Mouse (Mus musculus): Measurements from ENCODE around the gene Dab2ip.
A peak's percentile ranks its signal among the peaks of the same experiment; 100 is the strongest.

Dab2ip gene

GRCm38 (mm10) chr2:35720104-35720503 is 162.0 kb downstream of the Dab2ip start:
- DNase-seq = peak; percentile 71 to 72

GRCm38 (mm10) chr2:35720550-35720949 is 162.5 kb downstream of the Dab2ip start:
- peak in 1 of 2 experiments; percentile 60 for DNase-seq

GRCm38 (mm10) chr2:35720956-35721355 is 162.9 kb downstream of the Dab2ip start:
- DNase-seq = peak in 1 of 2 experiments; percentile 38

GRCm38 (mm10) chr2:35722821-35723220 is 164.8 kb downstream of the Dab2ip start:
- DNase-seq = peak; percentile 82 to 83

- DNase-seq = peak in 1 of 2 experiments; percentile 48
These were observed 165.2 kb downstream of the Dab2ip start for GRCm38 (mm10) chr2:35723267-35723666.

GRCm38 (mm10) chr2:35723691-35724090 is 165.6 kb downstream of the Dab2ip start:
- DNase-seq = peak; percentile 80 to 82

- DNase-seq = no peak
These were observed 170.6 kb downstream of the Dab2ip start for GRCm38 (mm10) chr2:35728633-35729032.

- no peak for DNase-seq
These were observed 171.3 kb downstream of the Dab2ip start for GRCm38 (mm10) chr2:35729077-35730065.

GRCm38 (mm10) chr2:35731671-35732449 is 173.8 kb downstream of the Dab2ip start:
- DNase-seq = no peak

GRCm38 (mm10) chr2:35735001-35735400 is 176.9 kb downstream of the Dab2ip start:
- peak in 1 of 2 experiments; percentile 66 for DNase-seq

GRCm38 (mm10) chr2:35736061-35736460 is 178.0 kb downstream of the Dab2ip start:
- no peak for DNase-seq

- DNase-seq = no peak
These were observed 179.5 kb downstream of the Dab2ip start for GRCm38 (mm10) chr2:35737467-35738027.

GRCm38 (mm10) chr2:35739669-35740254 is 181.7 kb downstream of the Dab2ip start:
- DNase-seq = no peak

GRCm38 (mm10) chr2:35745876-35746275 is 187.8 kb downstream of the Dab2ip start:
- peak; percentile 50 to 55 for DNase-seq

- peak; percentile 86 to 89 for DNase-seq
These were observed 188.6 kb downstream of the Dab2ip start for GRCm38 (mm10) chr2:35746638-35747037.

GRCm38 (mm10) chr2:35747371-35748035 is 189.4 kb downstream of the Dab2ip start:
- DNase-seq = peak; percentile 68 to 71

- no peak for DNase-seq
These were observed 192.6 kb downstream of the Dab2ip start for GRCm38 (mm10) chr2:35750533-35751141.

- peak; percentile 78 to 79 for DNase-seq
These were observed 193.9 kb downstream of the Dab2ip start for GRCm38 (mm10) chr2:35751781-35752505.

GRCm38 (mm10) chr2:35756467-35756866 is 198.4 kb downstream of the Dab2ip start:
- DNase-seq = no peak

GRCm38 (mm10) chr2:35760352-35760751 is 202.3 kb downstream of the Dab2ip start:
- DNase-seq = peak; percentile 46 to 51

GRCm38 (mm10) chr2:35760867-35761266 is 202.8 kb downstream of the Dab2ip start:
- DNase-seq = no peak

Data from cerebellum, postnatal 25 days (tissue).